Mouse (Mus musculus): Measurements from ENCODE around the gene Entpd8. TPM values are rescaled to one million over a fixed set of nuclear protein-coding genes. Genes with fewer than 3 reads are reported as not detected.

Entpd8 gene
- polyA plus RNA-seq, 1 experiment = 176 TPM

GRCm38 (mm10) chr2:25088636-25089035, 8.5 kb downstream of the Entpd8 start:
- DNase-seq (ENCODE audit: low read depth, low spot score) = no peak

DNA sequence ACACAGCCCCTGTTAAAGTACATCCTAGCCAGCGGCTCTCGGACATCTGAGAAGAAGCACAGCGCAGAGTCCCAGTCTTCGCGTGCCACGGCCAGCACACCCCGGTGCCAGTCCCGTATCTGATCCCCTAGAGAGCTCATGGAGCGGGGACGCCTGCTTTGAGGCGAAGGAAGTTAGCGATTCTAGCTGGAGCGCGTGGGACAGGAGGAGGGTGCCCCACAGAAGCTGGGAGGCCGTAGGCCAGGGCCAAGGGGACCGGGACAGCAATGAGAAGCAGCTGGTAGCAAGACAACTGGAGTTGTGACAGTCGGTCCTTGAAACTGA, 14.6 kb downstream of the Entpd8 start:
- 23% methylated on average over 17 of the region's 17 CpGs for WGBS
- DNase-seq (ENCODE audit: low read depth, low spot score) = no peak

More at GRCm38 (mm10) chr2:25088636-25089035, 8.5 kb downstream of the Entpd8 start:
- WGBS = 84% methylated on average over 3 of the region's 3 CpGs

- no peak for DNase-seq (ENCODE audit: low read depth, low spot score)
- 19% methylated on average over 28 of the region's 28 CpGs for WGBS
These were observed 15.2 kb downstream of the Entpd8 start, which contains the start of gene Noxa1 for GRCm38 (mm10) chr2:25095109-25095850. Noxa1 (minus strand) TSS chr2:25095149.

DNA sequence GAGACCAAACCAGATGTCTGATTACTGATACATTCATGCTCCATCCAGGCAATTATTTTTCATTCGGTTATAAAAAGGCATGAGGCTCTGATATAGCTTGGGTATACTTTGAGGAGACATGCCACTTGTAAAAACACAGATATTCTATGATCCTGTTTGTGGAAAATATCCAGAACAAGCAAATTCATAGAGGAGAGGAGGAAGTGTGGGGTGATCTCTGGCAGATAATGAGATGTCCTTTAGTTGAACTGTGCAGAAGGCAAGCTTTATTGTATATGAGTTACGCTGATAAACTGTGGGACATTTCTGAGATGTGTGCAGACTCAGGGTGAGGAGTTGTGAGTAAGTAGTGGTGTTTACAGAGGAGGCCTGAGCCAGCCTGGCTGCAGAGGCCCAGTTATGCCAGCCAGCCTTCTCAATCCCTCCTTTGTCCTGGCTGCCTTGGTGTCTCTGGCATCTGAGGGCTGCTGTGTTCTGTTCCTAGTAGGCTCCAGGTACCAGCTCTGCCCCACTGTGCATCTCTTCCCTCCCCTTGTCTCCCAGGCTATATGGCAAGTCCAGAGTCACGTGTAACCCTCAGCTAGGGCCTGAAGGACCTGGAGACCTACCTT, 18.0 kb downstream of the Entpd8 start:
- no peak for DNase-seq (ENCODE audit: low read depth, low spot score)
- 49% methylated on average over 3 of the region's 3 CpGs for WGBS

GRCm38 (mm10) chr2:25098956-25099355, 18.9 kb downstream of the Entpd8 start:
- DNase-seq (ENCODE audit: low read depth, low spot score) = no peak
- 43% methylated on average over 5 of the region's 5 CpGs for WGBS

- WGBS = 89% methylated on average over 3 of the region's 3 CpGs
- DNase-seq (ENCODE audit: low read depth, low spot score) = no peak
These were observed 19.6 kb downstream of the Entpd8 start for GRCm38 (mm10) chr2:25099703-25100102.

GRCm38 (mm10) chr2:25104122-25104521, 24.0 kb downstream of the Entpd8 start:
- DNase-seq (ENCODE audit: low read depth, low spot score) = no peak
- 88% methylated on average over 2 of the region's 2 CpGs for WGBS

DNA sequence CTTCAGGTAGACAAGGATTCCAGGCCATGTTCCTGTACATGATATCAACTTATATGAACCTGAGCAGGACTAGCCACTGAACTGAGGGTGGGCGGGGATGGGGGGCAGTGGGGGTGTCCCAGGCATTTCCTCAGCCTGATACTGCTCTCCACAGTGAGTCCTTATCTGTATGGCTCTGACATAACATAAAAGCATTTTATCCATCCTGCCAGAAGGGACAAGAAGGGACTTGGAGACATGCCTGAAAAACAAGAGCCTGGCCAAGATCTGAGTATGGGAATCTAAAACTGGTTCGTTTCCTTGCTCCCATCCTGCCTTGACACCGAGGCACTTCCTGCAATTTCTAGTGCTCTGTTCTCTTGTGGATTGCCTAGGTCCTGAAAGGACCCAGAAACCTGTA, 25.9 kb downstream of the Entpd8 start:
- no peak for DNase-seq (ENCODE audit: low read depth, low spot score)
- 42% methylated on average over 3 of the region's 3 CpGs for WGBS

DNA sequence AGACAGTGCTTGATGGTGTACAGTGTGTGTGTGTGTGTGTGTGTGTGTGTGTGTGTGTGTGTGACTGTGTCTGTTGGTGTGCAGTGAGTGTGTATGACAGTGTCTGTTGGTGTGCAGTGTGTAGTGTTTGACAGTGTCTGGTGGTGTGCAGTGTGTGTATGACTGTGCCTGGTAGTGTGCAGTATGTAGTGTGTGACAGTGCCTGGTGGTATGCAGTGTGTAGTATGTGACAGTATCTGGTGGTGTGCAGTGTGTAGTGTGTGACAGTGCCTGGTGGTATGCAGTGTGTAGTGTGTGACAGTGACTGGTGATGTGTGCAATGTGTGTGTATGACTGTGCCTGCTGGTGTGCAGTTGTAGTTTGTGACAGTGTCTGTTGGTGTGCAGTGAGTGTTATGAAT, 29.4 kb downstream of the Entpd8 start:
- no peak for DNase-seq (ENCODE audit: low read depth, low spot score)

GRCm38 (mm10) chr2:25110505-25111183, 30.5 kb downstream of the Entpd8 start:
- no peak for DNase-seq (ENCODE audit: low read depth, low spot score)

DNA sequence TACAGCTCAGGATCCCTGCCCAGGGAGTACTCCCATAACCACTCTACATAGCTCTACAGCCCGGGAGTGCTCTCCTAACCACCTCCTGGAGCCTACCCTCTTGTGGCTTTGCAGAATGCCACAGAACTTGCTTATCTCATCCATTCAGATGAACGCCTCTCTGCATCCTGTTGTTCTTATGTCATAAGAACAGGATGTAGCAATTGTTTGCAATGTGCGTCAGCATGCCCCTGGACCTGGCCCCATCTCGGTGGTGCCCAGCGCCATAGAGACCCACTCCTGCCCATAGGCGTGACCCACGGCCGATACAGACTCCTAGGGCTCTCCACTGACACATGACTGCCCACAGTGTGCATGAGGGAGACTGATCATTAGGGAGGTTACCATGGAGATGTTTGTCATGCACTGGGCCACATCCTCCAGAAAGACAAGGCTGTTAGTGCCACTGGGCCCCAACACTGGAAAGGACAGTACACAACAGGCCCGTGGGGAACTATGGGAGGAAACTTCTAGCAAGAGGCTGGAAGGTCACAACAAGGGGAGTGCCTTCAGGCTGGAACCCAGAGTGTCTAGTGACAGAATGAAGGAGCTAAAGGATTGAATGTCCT, 31.2 kb downstream of the Entpd8 start:
- 54% methylated on average over 9 of the region's 9 CpGs for WGBS

DNA sequence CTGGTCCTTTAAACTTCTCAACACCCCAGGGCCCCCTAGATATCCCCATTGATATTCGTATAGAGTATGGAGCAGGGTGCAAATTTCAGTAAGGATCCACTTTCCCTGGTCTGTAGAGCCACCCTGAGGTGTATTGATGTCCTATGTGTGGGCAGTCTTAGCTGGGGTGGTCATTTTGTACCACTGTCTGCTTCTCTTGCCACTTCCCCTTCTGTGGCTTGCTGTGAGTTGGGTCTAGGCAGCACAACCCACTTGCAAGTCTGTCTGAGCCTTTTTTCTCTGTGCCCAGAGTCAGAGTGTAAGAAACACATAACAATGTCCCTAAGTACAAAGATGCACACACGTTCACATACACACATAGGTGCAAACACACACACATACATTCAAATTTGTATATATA, 34.2 kb downstream of the Entpd8 start:
- whole genome bisulfite sequencing = 75% methylated on average over 2 of the region's 2 CpGs

More for the DNA sequence above, 31.2 kb downstream of the Entpd8 start:
- DNase-seq (ENCODE audit: low read depth, low spot score) = no peak

DNA sequence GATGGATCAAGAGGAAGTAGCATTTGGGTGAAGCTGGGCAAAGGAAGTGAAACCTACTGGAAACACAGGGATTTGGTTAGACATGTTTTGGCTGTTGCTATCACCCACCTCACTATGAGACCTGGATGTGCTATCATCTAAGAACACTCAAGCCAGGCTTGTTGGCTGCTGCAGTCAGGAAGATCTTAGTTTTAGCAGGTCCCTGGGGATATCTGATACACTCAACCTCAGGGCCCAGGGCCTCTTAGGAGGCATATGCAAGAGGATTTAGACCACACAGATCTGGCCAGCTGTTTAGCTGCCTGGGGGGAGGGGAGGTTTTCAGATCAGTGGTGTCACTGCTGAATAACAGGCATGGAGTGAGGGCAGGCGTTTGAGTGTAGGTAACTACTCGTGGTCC, 35.3 kb downstream of the Entpd8 start:
- no peak for DNase-seq (ENCODE audit: low read depth, low spot score)
- 88% methylated on average over 2 of the region's 2 CpGs for WGBS

More for the DNA sequence above, 34.2 kb downstream of the Entpd8 start:
- no peak for DNase-seq (ENCODE audit: low read depth, low spot score)

GRCm38 (mm10) chr2:25120963-25121362, 40.9 kb downstream of the Entpd8 start:
- no peak for DNase-seq (ENCODE audit: low read depth, low spot score)
- 76% methylated on average over 7 of the region's 7 CpGs for WGBS

DNA sequence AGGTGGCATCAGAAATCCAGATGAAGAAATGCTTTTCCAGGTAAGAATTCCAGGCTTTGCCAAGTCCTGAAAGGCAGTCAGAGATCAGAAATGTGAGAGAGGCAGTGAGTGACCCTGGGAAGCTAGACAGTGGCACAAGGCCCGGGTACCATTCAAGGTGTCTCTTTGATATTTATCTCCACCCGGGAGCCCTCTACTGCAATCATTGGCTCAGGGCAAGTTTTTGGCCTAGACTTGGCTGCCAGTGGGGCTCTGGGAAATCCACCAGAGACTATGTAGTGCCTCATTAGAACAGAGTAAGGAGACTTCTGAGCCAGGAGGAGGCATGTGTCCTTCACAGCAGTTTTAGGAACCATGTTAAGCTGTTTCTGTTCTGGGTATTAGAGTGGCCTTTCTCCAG, 42.6 kb downstream of the Entpd8 start:
- no peak for DNase-seq (ENCODE audit: low read depth, low spot score)
- 68% methylated on average over 2 of the region's 2 CpGs for WGBS

- WGBS = 37% methylated on average over 5 of the region's 5 CpGs
- no peak for DNase-seq (ENCODE audit: low read depth, low spot score)
These were observed 43.4 kb downstream of the Entpd8 start for GRCm38 (mm10) chr2:25123527-25123926.

- DNase-seq (ENCODE audit: low read depth, low spot score) = no peak
- WGBS = 61% methylated on average over 3 of the region's 3 CpGs
These were observed 44.3 kb downstream of the Entpd8 start for GRCm38 (mm10) chr2:25124411-25124810.

DNA sequence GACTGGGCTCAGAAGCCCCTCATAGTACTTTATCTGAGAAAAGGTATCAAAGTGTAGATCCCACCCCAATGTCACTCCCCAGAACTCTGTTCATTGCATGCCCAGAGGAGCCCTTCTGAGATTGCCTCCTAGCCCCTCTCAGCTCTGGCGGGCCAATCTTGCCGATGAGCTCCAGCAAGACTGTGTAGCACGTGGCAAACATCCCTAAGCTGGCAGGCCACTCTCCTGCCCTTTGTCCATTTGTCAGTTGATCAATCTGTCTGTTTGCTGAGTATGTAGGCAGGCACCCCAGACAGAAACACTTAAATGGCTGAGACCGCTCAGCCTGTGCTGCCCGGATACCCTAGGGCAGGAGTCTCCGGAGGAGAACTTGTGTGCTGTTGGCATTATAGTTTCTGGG, 45.0 kb downstream of the Entpd8 start:
- 91% methylated on average over 6 of the region's 6 CpGs for WGBS
- DNase-seq (ENCODE audit: low read depth, low spot score) = no peak

- 70% methylated on average over 19 of the region's 19 CpGs for WGBS
- no peak for DNase-seq (ENCODE audit: low read depth, low spot score)
These were observed 46.2 kb downstream of the Entpd8 start for GRCm38 (mm10) chr2:25126011-25127010.

Data from large intestine, adult 2 months (tissue).